Mouse (Mus musculus): ENCODE measurements around the gene Itgad.

GRCm38 (mm10) chr7:128114371-128115105 lies 39.6 kb upstream of the Itgad start:
- no peak for TF ChIP-seq CTCF (IDR thresholded peaks at IDR 0.05; ENCODE audit: low read depth)
- no peak for TF ChIP-seq EP300 (IDR thresholded peaks at IDR 0.05; ENCODE audit: low read depth)

Data from heart, postnatal 0 days (tissue).